Comparison of ENCODE assay signal across 8 mouse cellular contexts in the genomic region with DNA sequence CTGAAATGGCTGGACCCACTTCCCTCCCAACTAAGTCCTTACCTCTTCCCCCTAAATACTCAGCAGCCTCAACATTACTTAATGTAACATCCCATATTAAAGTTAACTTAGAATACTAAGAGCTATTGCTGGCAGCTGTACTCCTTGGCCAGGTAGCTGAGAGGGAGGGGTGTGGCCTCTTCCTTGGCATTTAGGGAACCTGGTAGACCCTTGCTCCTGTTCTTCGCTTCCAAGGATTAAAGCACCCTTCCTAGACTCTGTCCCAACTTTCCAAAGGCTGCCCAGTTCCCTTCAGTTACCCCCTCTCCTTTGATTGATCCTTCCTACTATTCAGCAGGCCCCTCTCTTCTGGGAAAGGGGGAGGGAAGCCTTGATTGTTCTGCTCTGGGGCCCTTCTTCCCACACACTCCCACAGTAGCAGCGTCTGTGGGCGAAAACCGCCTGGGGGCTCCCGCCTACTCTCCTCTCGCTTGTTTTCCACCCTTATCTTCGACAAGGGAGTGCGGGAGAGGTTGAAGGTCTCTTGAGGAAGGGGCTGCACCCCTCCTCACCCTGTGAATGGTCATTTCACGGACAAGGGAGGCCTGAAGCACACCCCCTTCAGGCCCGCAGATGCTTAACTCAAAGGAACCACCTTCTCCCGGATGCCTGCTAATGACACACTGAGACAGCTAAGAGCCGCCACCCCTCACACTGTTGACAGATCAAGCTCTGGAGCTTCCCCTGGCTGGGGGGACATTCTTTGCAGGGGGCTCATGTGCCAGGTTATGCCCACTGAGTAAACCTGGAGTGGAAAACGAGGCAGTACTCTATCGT. TPM values are rescaled to one million over a fixed set of nuclear protein-coding genes. Genes with fewer than 3 reads are reported as not detected.
DNase-seq lines count a peak whose midpoint lies in the region; ATAC-seq and TF ChIP-seq lines count a peak whose summit lies in the region.

No protein-coding gene starts in this region.

- H3K4me3 ChIP-seq in liver, adult 2 months (ENCODE audit: insufficient read depth, low read depth, low read length), result peak overlapping the region; percentile 86
- peak overlapping the region; percentile 59 for H3K4me3 ChIP-seq in forebrain, embryonic 13.5 days
- H3K4me3 ChIP-seq in midbrain, postnatal 0 days (ENCODE audit: low read depth, low read length), result peak overlapping the region; percentile 50

- peaks cover 9% of the 10 kb centered on the region; the same call in 1 of the 2 replicates for H3K79me2 ChIP-seq in liver, adult 2 months (ENCODE audit: control insufficient read depth, insufficient read depth, low read length)

- DNase-seq in liver, adult 2 months (ENCODE audit: extremely low read depth, low read depth, low spot score), result no peak
- DNase-seq in liver, result no peak
- peak; percentile 44 for DNase-seq in T-cell, adult 2 months (ENCODE audit: low spot score)
- DNase-seq in kidney, postnatal 4 days, result peak; percentile 41 to 62
- DNase-seq in midbrain, postnatal 0 days (ENCODE audit: low spot score), result no peak
- DNase-seq in spleen, postnatal 4 days (ENCODE audit: low spot score in 2 of 2), result no peak
- no peak for DNase-seq in gastrocnemius, postnatal 25 days

- peak overlapping the region; percentile 86 for H3K27ac ChIP-seq in liver, adult 2 months (replicated peaks; ENCODE audit: insufficient read depth, low read depth, low read length)
- H3K27ac ChIP-seq in forebrain, embryonic 13.5 days, result no peak overlapping the region
- H3K27ac ChIP-seq in midbrain, postnatal 0 days (ENCODE audit: low read depth, low read length), result no peak overlapping the region

- H3K4me2 ChIP-seq in forebrain, embryonic 13.5 days, result peak overlapping the region; percentile 95
- peak overlapping the region; percentile 95 for H3K4me2 ChIP-seq in midbrain, postnatal 0 days (ENCODE audit: low read depth, low read length, poor library complexity, severe bottlenecking)

- H3K27me3 ChIP-seq in liver, adult 2 months (ENCODE audit: control insufficient read depth, insufficient read depth, low read length), result no peaks in the 10 kb centered on the region
- H3K27me3 ChIP-seq in forebrain, embryonic 13.5 days, result peaks cover 76% of the 10 kb centered on the region
- peaks cover 55% of the 10 kb centered on the region for H3K27me3 ChIP-seq in midbrain, postnatal 0 days (ENCODE audit: insufficient read depth, low read length)

- TF ChIP-seq CTCF in liver, adult 2 months (IDR thresholded peaks at IDR 0.05; ENCODE audit: low read depth, low read length), result no peak
- TF ChIP-seq CTCF in midbrain, postnatal 0 days (IDR thresholded peaks at IDR 0.05), result no peak

- ATAC-seq in forebrain, embryonic 13.5 days, result no peak
- no peak for ATAC-seq in midbrain, postnatal 0 days (ENCODE audit: low FRiP score)

- TF ChIP-seq POLR2A in liver, adult 2 months (IDR thresholded peaks at IDR 0.05; ENCODE audit: extremely low read depth, insufficient read depth, low read length), result no peak

- H3K9me3 ChIP-seq in forebrain, embryonic 13.5 days (replicated peaks), result no peaks in the 10 kb centered on the region
- no peaks in the 10 kb centered on the region for H3K9me3 ChIP-seq in midbrain, postnatal 0 days (ENCODE audit: low read length)

- peaks cover 18% of the 10 kb centered on the region for H3K4me1 ChIP-seq in liver, adult 2 months (ENCODE audit: control insufficient read depth, insufficient read depth, low read length)
- H3K4me1 ChIP-seq in forebrain, embryonic 13.5 days, result peaks cover 63% of the 10 kb centered on the region
- H3K4me1 ChIP-seq in midbrain, postnatal 0 days (ENCODE audit: insufficient read depth, low read length), result peaks cover 11% of the 10 kb centered on the region; the same call in 1 of the 2 replicates

- peaks cover 2% of the 10 kb centered on the region; the same call in 1 of the 2 replicates for H3K36me3 ChIP-seq in liver, adult 2 months (ENCODE audit: control insufficient read depth, insufficient read depth, low read length)
- no peaks in the 10 kb centered on the region for H3K36me3 ChIP-seq in forebrain, embryonic 13.5 days (ENCODE audit: poor library complexity, severe bottlenecking)
- no peaks in the 10 kb centered on the region for H3K36me3 ChIP-seq in midbrain, postnatal 0 days (ENCODE audit: insufficient read depth, low read length)

- WGBS in liver, adult 2 months, result 6% methylated on average over 14 of the region's 14 CpGs
- 2% methylated on average over 14 of the region's 14 CpGs for WGBS in forebrain, embryonic 13.5 days
- 9% methylated on average over 14 of the region's 14 CpGs for WGBS in midbrain, postnatal 0 days

- H3K9ac ChIP-seq in liver, adult 2 months (ENCODE audit: low read depth, low read length), result peak overlapping the region; percentile 92
- peak overlapping the region; percentile 75 for H3K9ac ChIP-seq in forebrain, embryonic 13.5 days
- H3K9ac ChIP-seq in midbrain, postnatal 0 days (replicated peaks; ENCODE audit: low read length, poor library complexity, severe bottlenecking), result peak overlapping the region; percentile 60; the same call in 1 of the 2 replicates

RNA-seq across cellular contexts. Expression of gene Nemp1, which starts 1.1 kb away (rescaled TPM):
- 5.5 and 6.3 TPM in 2 replicates for total RNA-seq in liver, adult 2 months (2014; rRNA removed)
- polyA plus RNA-seq in liver, adult 2 months (2012; rRNA removed), result 2.0 and 2.7 TPM in 2 replicates
- 6.7 and 7.0 TPM in 2 replicates for polyA plus RNA-seq in forebrain, embryonic 13.5 days (2015; fragmentation: Nextera tagmentation; extraction: Ambion mirVana)
- total RNA-seq in midbrain, postnatal 0 days (2014; rRNA removed), result 3.2 and 3.7 TPM in 2 replicates
- 1.4 and 1.7 TPM in 2 replicates for polyA plus RNA-seq in midbrain, postnatal 0 days (2015; fragmentation: Nextera tagmentation; extraction: Ambion mirVana)
- 1 to 10 TPM; 1.7 to 2.5 TPM for total RNA-seq in gastrocnemius, postnatal 25 days (2021)

RNA-seq across cellular contexts. Expression of gene Nab2, which starts 2.8 kb away (rescaled TPM):
- 8.9 and 13.4 TPM in 2 replicates for total RNA-seq in liver, adult 2 months (2014; rRNA removed)
- polyA plus RNA-seq in liver, adult 2 months (2012; rRNA removed), result 16.0 and 16.6 TPM in 2 replicates
- 1.6 and 2.0 TPM in 2 replicates for polyA plus RNA-seq in forebrain, embryonic 13.5 days (2015; fragmentation: Nextera tagmentation; extraction: Ambion mirVana)
- total RNA-seq in midbrain, postnatal 0 days (2014; rRNA removed), result 4.8 and 5.6 TPM in 2 replicates
- 1.4 and 1.6 TPM in 2 replicates for polyA plus RNA-seq in midbrain, postnatal 0 days (2015; fragmentation: Nextera tagmentation; extraction: Ambion mirVana)
- 1 to 10 TPM; 2.5 to 4.7 TPM for total RNA-seq in gastrocnemius, postnatal 25 days (2021)

RNA-seq across cellular contexts. Expression of gene Stat6, which starts 22.8 kb away (rescaled TPM):
- total RNA-seq in liver, adult 2 months (2014; rRNA removed), result 27.7 and 29.1 TPM in 2 replicates
- polyA plus RNA-seq in liver, adult 2 months (2012; rRNA removed), result 29.4 and 44.7 TPM in 2 replicates
- polyA plus RNA-seq in forebrain, embryonic 13.5 days (2015; fragmentation: Nextera tagmentation; extraction: Ambion mirVana), result 2.6 and 2.7 TPM in 2 replicates
- total RNA-seq in midbrain, postnatal 0 days (2014; rRNA removed), result 6.1 and 10.2 TPM in 2 replicates
- polyA plus RNA-seq in midbrain, postnatal 0 days (2015; fragmentation: Nextera tagmentation; extraction: Ambion mirVana), result 3.9 and 4.3 TPM in 2 replicates
- total RNA-seq in gastrocnemius, postnatal 25 days (2021), result 10 to 100 TPM; 16.5 to 21.8 TPM

RNA-seq across cellular contexts. Expression of gene Myo1a, which starts 39.4 kb away (rescaled TPM):
- 0.18 TPM in 1 of 2 replicates, not detected in the other for total RNA-seq in liver, adult 2 months (2014; rRNA removed)
- polyA plus RNA-seq in liver, adult 2 months (2012; rRNA removed), result 0.02 TPM in 1 of 2 replicates, not detected in the other
- polyA plus RNA-seq in forebrain, embryonic 13.5 days (2015; fragmentation: Nextera tagmentation; extraction: Ambion mirVana), result 0.60 and 0.83 TPM in 2 replicates
- 0.57 and 0.77 TPM in 2 replicates for total RNA-seq in midbrain, postnatal 0 days (2014; rRNA removed)
- polyA plus RNA-seq in midbrain, postnatal 0 days (2015; fragmentation: Nextera tagmentation; extraction: Ambion mirVana), result 0.13 and 0.15 TPM in 2 replicates
- under 1 TPM; 0.10 to 0.21 TPM for total RNA-seq in gastrocnemius, postnatal 25 days (2021)

RNA-seq across cellular contexts. Expression of gene Lrp1, which starts 44.6 kb away (rescaled TPM):
- 193 and 278 TPM in 2 replicates for total RNA-seq in liver, adult 2 months (2014; rRNA removed)
- 354 and 373 TPM in 2 replicates for polyA plus RNA-seq in liver, adult 2 months (2012; rRNA removed)
- 65.1 and 74.7 TPM in 2 replicates for polyA plus RNA-seq in forebrain, embryonic 13.5 days (2015; fragmentation: Nextera tagmentation; extraction: Ambion mirVana)
- total RNA-seq in midbrain, postnatal 0 days (2014; rRNA removed), result 297 and 319 TPM in 2 replicates
- polyA plus RNA-seq in midbrain, postnatal 0 days (2015; fragmentation: Nextera tagmentation; extraction: Ambion mirVana), result 79.8 and 84.4 TPM in 2 replicates
- 10 to 100 TPM; 58.1 to 64.3 TPM for total RNA-seq in gastrocnemius, postnatal 25 days (2021)

Comparison
In these comparisons a context has a peak if more than half of its experiments do, and no peak if none do; other contexts are left out.
1. DNase-seq: peak in T-cell, adult 2 months (single experiment) and kidney, postnatal 4 days (2 of 2); none in liver, adult 2 months (single experiment), liver (single experiment), midbrain, postnatal 0 days (single experiment), spleen, postnatal 4 days (0 of 2) and gastrocnemius, postnatal 25 days (single experiment).
2. Peak in every context shown above with its lines, with median percentiles within 50 percentile points of each other: H3K4me3 ChIP-seq and H3K9ac ChIP-seq.